8 mouse cellular contexts compared by ENCODE assay signal in the genomic region with DNA sequence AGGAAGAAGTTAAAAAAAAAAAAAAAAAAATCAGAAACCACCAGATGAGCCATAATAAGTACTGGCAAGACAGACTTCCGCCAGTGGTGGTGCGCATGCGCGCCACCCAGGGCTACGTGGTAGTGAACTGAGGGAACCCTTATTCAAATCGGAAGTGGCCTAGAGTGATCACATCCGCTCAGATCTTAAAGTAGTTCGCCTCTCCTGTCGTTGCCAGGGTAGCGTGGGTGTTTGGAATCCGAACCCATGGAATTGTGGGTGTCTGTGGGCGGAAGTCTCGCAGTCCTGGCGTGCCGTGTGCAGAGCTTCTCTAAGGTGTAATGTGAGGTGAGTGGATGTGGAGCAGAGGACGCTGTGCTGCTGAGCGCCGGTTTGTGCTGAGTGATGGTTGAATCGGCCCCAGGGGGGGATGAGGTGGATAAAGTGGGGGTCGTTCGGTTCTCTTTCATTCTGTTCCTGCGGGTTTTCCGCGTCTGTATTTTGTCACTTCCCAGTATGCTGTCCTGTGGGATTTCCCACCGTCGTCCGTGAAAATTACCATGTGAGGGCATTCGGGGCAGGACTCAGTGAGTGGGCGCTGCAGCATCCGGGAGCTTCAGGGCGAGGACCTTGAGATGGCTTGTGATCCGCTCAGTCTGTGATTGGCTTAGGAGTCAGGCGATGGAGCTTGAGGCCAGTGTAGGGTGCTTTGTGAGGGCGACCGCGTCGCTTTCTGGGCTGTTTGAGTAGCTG. TPM values are rescaled to one million over a fixed set of nuclear protein-coding genes. Genes with fewer than 3 reads are reported as not detected.
A peak's percentile ranks its signal among the peaks of the same experiment; 100 is the strongest.
DNase-seq lines count a peak whose midpoint lies in the region; ATAC-seq and TF ChIP-seq lines count a peak whose summit lies in the region.

A gene (plus strand): TSS at position 171 of the 732 bp plus-strand sequence.

- H3K36me3 ChIP-seq in forebrain, embryonic 10.5 days (replicated peaks): peaks cover 30% of the 10 kb centered on the region
- peaks cover 9% of the 10 kb centered on the region for H3K36me3 ChIP-seq in heart, embryonic 15.5 days
- no peaks in the 10 kb centered on the region for H3K36me3 ChIP-seq in liver, embryonic 14.5 days (replicated peaks; ENCODE audit: control insufficient read depth, insufficient read depth, low read depth)
- H3K36me3 ChIP-seq in neural tube, embryonic 11.5 days (ENCODE audit: control insufficient read depth, insufficient read depth, low read length): peaks cover 5% of the 10 kb centered on the region
- peaks cover 5% of the 10 kb centered on the region; the same call in 1 of the 2 replicates for H3K36me3 ChIP-seq in stomach, postnatal 0 days (ENCODE audit: control insufficient read depth, insufficient read depth, low read length)

- no peak for TF ChIP-seq EP300 in liver, embryonic 14.5 days (IDR thresholded peaks at IDR 0.05; ENCODE audit: low read depth)
- no peak for TF ChIP-seq EP300 in stomach, postnatal 0 days (optimal IDR thresholded peaks at IDR 0.05)

- peak within 1 kb of the TSS; percentile 77 for H3K4me3 ChIP-seq in forebrain, embryonic 10.5 days
- peak within 1 kb of the TSS; percentile 63 for H3K4me3 ChIP-seq in heart, embryonic 15.5 days
- peak within 1 kb of the TSS; percentile 72 to 78 for H3K4me3 ChIP-seq in liver, embryonic 14.5 days (ENCODE audit: insufficient read depth in 1 of 2, low read depth in 2 of 2, low read length in 2 of 2)
- peak within 1 kb of the TSS; percentile 65 for H3K4me3 ChIP-seq in neural tube, embryonic 11.5 days (ENCODE audit: low read depth, low read length)
- peak within 1 kb of the TSS; percentile 72 for H3K4me3 ChIP-seq in stomach, postnatal 0 days (ENCODE audit: low read depth, low read length)

- H3K9ac ChIP-seq in heart, embryonic 15.5 days: peak within 1 kb of the TSS; percentile 72
- peak within 1 kb of the TSS; percentile 74 for H3K9ac ChIP-seq in liver, embryonic 14.5 days (replicated peaks)
- peak within 1 kb of the TSS; percentile 74 for H3K9ac ChIP-seq in neural tube, embryonic 11.5 days (ENCODE audit: low read length)
- peak within 1 kb of the TSS; percentile 77 for H3K9ac ChIP-seq in stomach, postnatal 0 days (ENCODE audit: low read length)

- peaks cover 18% of the 10 kb centered on the region for H3K4me1 ChIP-seq in forebrain, embryonic 10.5 days
- H3K4me1 ChIP-seq in heart, embryonic 15.5 days (replicated peaks): peaks cover 19% of the 10 kb centered on the region
- peaks cover 0 to 7% of the 10 kb centered on the region in 2 experiments; a peak in 2 of 4 replicates for H3K4me1 ChIP-seq in liver, embryonic 14.5 days (replicated peaks; ENCODE audit: control insufficient read depth in 2 of 2, insufficient read depth in 2 of 2, low read length in 1 of 2)
- peaks cover 4% of the 10 kb centered on the region for H3K4me1 ChIP-seq in neural tube, embryonic 11.5 days (ENCODE audit: control insufficient read depth, insufficient read depth, low read length)
- 0 out of 2 replicates have a peak, but pooled peaks cover 2% of the 10 kb centered on the region for H3K4me1 ChIP-seq in stomach, postnatal 0 days (replicated peaks; ENCODE audit: control insufficient read depth, insufficient read depth)

- peak; percentile 97 for ATAC-seq in heart, embryonic 15.5 days (replicated peaks; ENCODE audit: insufficient number of reproducible peaks, insufficient read depth, low FRiP score, low read depth)
- peak; percentile 96 for ATAC-seq in liver, embryonic 14.5 days (ENCODE audit: insufficient read depth)
- ATAC-seq in neural tube, embryonic 11.5 days (ENCODE audit: insufficient read depth, low FRiP score, low TSS enrichment): peak; percentile 97
- peak; percentile 99 for ATAC-seq in stomach, postnatal 0 days (ENCODE audit: low FRiP score, low TSS enrichment)

- peak within 1 kb of the TSS; percentile 76 for H3K4me2 ChIP-seq in heart, embryonic 15.5 days
- peak within 1 kb of the TSS; percentile 87 for H3K4me2 ChIP-seq in liver, embryonic 14.5 days (ENCODE audit: low read depth)
- H3K4me2 ChIP-seq in neural tube, embryonic 11.5 days (ENCODE audit: low read depth): peak within 1 kb of the TSS; percentile 55
- H3K4me2 ChIP-seq in stomach, postnatal 0 days (replicated peaks; ENCODE audit: low read depth): peak within 1 kb of the TSS; percentile 73

- no peaks in the 10 kb centered on the region for H3K27me3 ChIP-seq in forebrain, embryonic 10.5 days (ENCODE audit: poor library complexity, severe bottlenecking)
- H3K27me3 ChIP-seq in heart, embryonic 15.5 days: no peaks in the 10 kb centered on the region
- H3K27me3 ChIP-seq in liver, embryonic 14.5 days (ENCODE audit: control insufficient read depth, insufficient read depth, low read length): no peaks in the 10 kb centered on the region
- no peaks in the 10 kb centered on the region for H3K27me3 ChIP-seq in neural tube, embryonic 11.5 days (ENCODE audit: control insufficient read depth, insufficient read depth, low read length)
- no peaks in the 10 kb centered on the region for H3K27me3 ChIP-seq in stomach, postnatal 0 days (ENCODE audit: control insufficient read depth, insufficient read depth, low read length)

- no peaks in the 10 kb centered on the region for H3K9me3 ChIP-seq in forebrain, embryonic 10.5 days
- H3K9me3 ChIP-seq in heart, embryonic 15.5 days (replicated peaks): no peaks in the 10 kb centered on the region
- H3K9me3 ChIP-seq in liver, embryonic 14.5 days (ENCODE audit: control insufficient read depth, low read length): no peaks in the 10 kb centered on the region
- no peaks in the 10 kb centered on the region for H3K9me3 ChIP-seq in neural tube, embryonic 11.5 days (ENCODE audit: control insufficient read depth, low read length)
- H3K9me3 ChIP-seq in stomach, postnatal 0 days (ENCODE audit: control insufficient read depth, low read length): no peaks in the 10 kb centered on the region

- peak; percentile 89 for DNase-seq in CD8-positive naive resting alpha-beta T cell, adult 2 months (ENCODE audit: low read depth in 2 of 2, low spot score in 2 of 2)
- peak; percentile 85 for DNase-seq in c-Kit-positive CD71-negative TER-119-negative erythroid progenitor cells, embryonic 14.5 days (ENCODE audit: low read depth)
- peak; percentile 89 for DNase-seq in forebrain, embryonic 10.5 days (ENCODE audit: extremely low spot score, low spot score)
- peak; percentile 91 to 97 for DNase-seq in kidney, postnatal 25 days
- peak; percentile 79 to 85 (median 83) for DNase-seq in liver, embryonic 14.5 days (ENCODE audit: low read depth in 3 of 3, low spot score in 3 of 3)
- peak; percentile 91 for DNase-seq in neural tube, embryonic 11.5 days (ENCODE audit: low spot score)
- DNase-seq in stomach, postnatal 0 days (ENCODE audit: low spot score): peak; percentile 93

- no peak for TF ChIP-seq CTCF in liver, embryonic 14.5 days (IDR thresholded peaks at IDR 0.05; ENCODE audit: low read depth)
- TF ChIP-seq CTCF in stomach, postnatal 0 days (IDR thresholded peaks at IDR 0.05; ENCODE audit: low read depth): no peak; the same call in 1 of the 2 replicates

- WGBS in forebrain, embryonic 10.5 days: under 1% methylated on average over 37 of the region's 37 CpGs
- under 1% methylated on average over 37 of the region's 37 CpGs for WGBS in heart, embryonic 15.5 days
- under 1% methylated on average over 37 of the region's 37 CpGs for WGBS in liver, embryonic 14.5 days (ENCODE audit: insufficient replicate concordance)
- WGBS in neural tube, embryonic 11.5 days: under 1% methylated on average over 37 of the region's 37 CpGs
- under 1% methylated on average over 37 of the region's 37 CpGs for WGBS in stomach, postnatal 0 days

- H3K27ac ChIP-seq in forebrain, embryonic 10.5 days: peak within 1 kb of the TSS; percentile 92
- peak within 1 kb of the TSS; percentile 75 for H3K27ac ChIP-seq in heart, embryonic 15.5 days
- H3K27ac ChIP-seq in liver, embryonic 14.5 days: no peak within 1 kb of the TSS
- peak within 1 kb of the TSS; percentile 79 for H3K27ac ChIP-seq in neural tube, embryonic 11.5 days (ENCODE audit: low read depth, low read length)
- peak within 1 kb of the TSS; percentile 92 for H3K27ac ChIP-seq in stomach, postnatal 0 days (replicated peaks)

RNA-seq across cellular contexts. Expression of the gene that starts here (rescaled TPM):
- polyA plus RNA-seq in forebrain, embryonic 10.5 days (2016; fragmentation: Nextera tagmentation; extraction: Ambion mirVana): 14.6 and 15.3 TPM in 2 replicates
- 6.0 and 7.9 TPM in 2 replicates for polyA plus RNA-seq in heart, embryonic 15.5 days (2015; fragmentation: Nextera tagmentation; extraction: Ambion mirVana)
- 0.56 and 0.87 TPM in 2 replicates for polyA plus RNA-seq in liver, embryonic 14.5 days (2012; rRNA removed)
- 1.6 and 1.7 TPM in 2 replicates for polyA plus RNA-seq in liver, embryonic 14.5 days (2014; fragmentation: Nextera tagmentation; extraction: Ambion mirVana)
- polyA plus RNA-seq in neural tube, embryonic 11.5 days (2014; fragmentation: Nextera tagmentation; extraction: Ambion mirVana): 18.4 and 19.3 TPM in 2 replicates
- polyA plus RNA-seq in stomach, postnatal 0 days (2015; fragmentation: Nextera tagmentation; extraction: Ambion mirVana): 4.2 and 4.6 TPM in 2 replicates
